Mouse (Mus musculus) left cerebral cortex, adult 11 months (tissue): ENCODE data around the gene Cep112.

Experiments used
- DNase-seq: peaks from one replicate; pipeline ENCODE4 v3.0.0; 2022; ENCODE audit warnings: low spot score

Gene Cep112

GRCm38 (mm10) chr11:108876633-108877205 lies 451.7 kb downstream of the Cep112 start:
- DNase-seq, result no peak

- no peak for DNase-seq
Measured at GRCm38 (mm10) chr11:108877520-108877919, 452.5 kb downstream of the Cep112 start.

- no peak for DNase-seq
Measured at GRCm38 (mm10) chr11:108880546-108880945, 455.6 kb downstream of the Cep112 start.

GRCm38 (mm10) chr11:108881662-108882061 lies 456.7 kb downstream of the Cep112 start:
- DNase-seq, result no peak

- DNase-seq, result no peak
Measured at GRCm38 (mm10) chr11:108885276-108885896, 460.4 kb downstream of the Cep112 start.

GRCm38 (mm10) chr11:108886060-108886459 lies 461.1 kb downstream of the Cep112 start:
- no peak for DNase-seq

GRCm38 (mm10) chr11:108889121-108889520 lies 464.1 kb downstream of the Cep112 start:
- no peak for DNase-seq

- no peak for DNase-seq
Measured at GRCm38 (mm10) chr11:108890544-108890943, 465.6 kb downstream of the Cep112 start.

- DNase-seq, result no peak
Measured at GRCm38 (mm10) chr11:108891111-108891870, 466.3 kb downstream of the Cep112 start.

GRCm38 (mm10) chr11:108891871-108892380 lies 466.9 kb downstream of the Cep112 start:
- no peak for DNase-seq

- DNase-seq, result no peak
Measured at GRCm38 (mm10) chr11:108892406-108892805, 467.4 kb downstream of the Cep112 start.

- no peak for DNase-seq
Measured at GRCm38 (mm10) chr11:108893232-108893790, 468.3 kb downstream of the Cep112 start.

- DNase-seq, result no peak
Measured at GRCm38 (mm10) chr11:108893855-108894510, 469.0 kb downstream of the Cep112 start.

- no peak for DNase-seq
Measured at GRCm38 (mm10) chr11:108897034-108897433, 472.0 kb downstream of the Cep112 start.

GRCm38 (mm10) chr11:108898063-108898462 lies 473.1 kb downstream of the Cep112 start:
- no peak for DNase-seq

GRCm38 (mm10) chr11:108898483-108898882 lies 473.5 kb downstream of the Cep112 start:
- no peak for DNase-seq

GRCm38 (mm10) chr11:108900718-108901488 lies 475.9 kb downstream of the Cep112 start:
- no peak for DNase-seq

- DNase-seq, result no peak
Measured at GRCm38 (mm10) chr11:108901670-108902069, 476.7 kb downstream of the Cep112 start.

- no peak for DNase-seq
Measured at GRCm38 (mm10) chr11:108902303-108902702, 477.3 kb downstream of the Cep112 start.

GRCm38 (mm10) chr11:108906590-108907254 lies 481.7 kb downstream of the Cep112 start:
- no peak for DNase-seq
